Mouse (Mus musculus) spleen, postnatal 4 days (tissue): ENCODE measurements at regions not wholly inside any gene's neighbourhood (a gene's known extent, or its start where the extent isn't known, plus 50 kb on each side); places are given as distances from the start of the nearest gene placed in this dataset.
A peak's percentile ranks its signal among the peaks of the same experiment; 100 is the strongest.

Experiments
- DNase-seq, 2 experiments: peaks; one replicate each; pipeline ENCODE4 v3.0.0; 2022; ENCODE audit warnings: low spot score in 2 of 2

DNA sequence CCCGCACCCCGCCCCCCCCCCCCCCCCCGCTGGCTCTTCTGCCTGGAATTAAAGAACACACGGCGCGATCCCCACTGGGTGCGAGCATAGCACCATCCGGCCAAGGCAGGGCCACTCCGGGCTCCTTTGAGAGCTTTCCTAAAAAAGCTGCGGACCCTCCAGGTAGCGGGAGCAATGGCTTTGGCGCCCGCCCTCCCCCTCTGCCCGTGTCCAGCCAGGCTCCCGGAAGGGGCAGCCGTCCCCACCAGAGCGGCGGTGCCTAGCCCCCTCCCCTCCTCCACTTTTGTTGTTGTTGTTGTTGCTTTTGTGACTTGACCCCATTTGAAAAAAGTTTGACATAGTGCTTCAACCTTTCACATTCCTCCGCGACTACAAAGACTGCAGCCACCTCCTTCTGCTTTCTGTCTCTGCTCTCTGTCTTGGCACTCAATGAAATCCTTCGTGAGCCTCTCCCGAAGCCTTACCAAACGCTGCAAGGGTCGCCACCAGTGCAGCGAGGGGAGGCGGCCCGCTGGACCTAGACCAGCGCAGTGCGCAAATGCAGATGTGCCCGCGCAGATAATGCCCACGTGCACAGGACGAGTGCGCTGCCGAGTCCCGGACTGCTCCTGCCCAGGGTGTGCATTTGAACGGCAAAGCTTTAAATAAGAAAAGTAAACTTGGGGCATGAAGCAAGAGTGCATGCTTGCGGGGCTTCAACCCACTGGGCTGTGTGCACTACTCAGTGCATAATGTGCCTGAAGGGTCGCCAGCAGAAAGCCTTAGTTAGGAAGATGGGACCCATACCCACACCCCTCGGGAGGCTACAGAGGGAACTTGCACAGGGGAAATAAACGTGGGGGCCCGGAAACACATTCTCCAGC lies 179.0 kb upstream of the Xlr start:
- no peak for DNase-seq

DNA sequence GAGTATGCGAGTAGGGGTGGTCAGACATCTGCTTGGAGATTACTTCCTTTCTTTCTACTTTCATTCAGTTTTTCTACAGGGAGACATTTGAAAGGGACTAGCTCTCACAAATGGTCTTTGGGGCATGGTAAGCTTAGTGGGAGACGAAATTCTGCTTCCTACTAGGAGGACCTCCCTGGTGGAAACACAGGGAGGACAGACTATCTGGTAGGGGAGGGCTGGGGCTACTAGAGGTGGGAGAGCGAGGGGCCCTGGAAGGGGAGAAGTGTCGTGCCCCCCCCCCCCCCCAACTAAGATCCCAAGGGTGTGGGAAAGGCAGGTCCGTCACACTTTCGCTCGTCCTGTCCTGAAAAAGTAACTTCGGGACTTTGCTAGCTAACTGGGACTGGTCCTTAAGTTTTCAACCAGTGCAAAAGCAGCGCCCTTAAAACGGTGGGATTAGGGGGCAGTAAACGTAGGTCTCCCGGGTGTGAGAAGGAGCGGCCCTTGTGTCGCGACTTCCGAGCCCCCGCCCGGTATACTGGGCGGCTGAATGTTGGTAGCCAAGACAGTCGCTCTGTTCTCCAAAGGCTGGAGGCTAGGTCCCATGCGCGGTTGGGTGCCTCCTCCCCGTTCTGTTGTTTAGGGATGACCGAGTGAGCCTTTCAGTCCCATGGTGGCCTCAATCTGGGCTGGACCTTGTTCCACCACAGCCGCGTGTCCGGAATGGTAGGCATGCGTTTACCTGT lies 178.2 kb upstream of the Xlr start:
- no peak for DNase-seq

DNA sequence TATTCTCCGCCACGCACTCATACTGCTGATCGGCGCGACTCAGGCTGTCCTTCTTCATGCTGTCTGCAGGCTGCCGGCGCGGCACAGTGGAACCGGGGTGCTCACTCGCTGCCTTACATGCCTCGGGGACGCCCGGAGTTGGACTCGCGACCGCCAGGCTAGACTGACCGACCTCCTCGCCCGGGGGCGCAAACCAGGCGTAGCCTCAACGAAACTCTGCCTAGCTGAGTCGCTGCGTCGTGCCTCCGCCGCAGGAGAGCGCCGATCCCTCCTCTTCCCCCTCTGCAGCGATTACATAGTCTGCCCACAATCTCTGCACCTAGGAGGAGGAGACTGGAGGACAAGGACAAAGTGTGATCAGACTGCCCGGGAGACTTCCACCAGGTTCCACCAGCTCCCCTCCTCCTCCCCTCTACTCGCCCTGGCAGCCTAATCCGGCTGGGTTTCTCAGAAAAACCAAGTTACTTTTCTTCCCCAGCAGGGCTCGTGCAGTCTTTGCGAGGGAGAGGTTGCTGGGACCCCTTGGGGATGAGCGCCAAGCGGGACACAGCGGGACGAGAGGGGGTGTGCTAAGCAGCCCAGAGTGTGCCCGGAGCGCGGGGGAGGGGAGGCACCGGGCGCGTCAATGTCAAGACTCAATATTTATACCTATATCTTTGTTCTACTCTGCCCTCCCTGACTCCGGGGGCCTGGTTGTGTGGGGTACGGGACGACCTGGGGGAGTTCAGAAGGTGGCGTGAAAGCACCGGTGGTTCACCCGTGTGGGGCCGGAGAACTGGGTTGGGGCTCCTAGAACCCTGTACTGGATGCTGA lies 177.4 kb upstream of the Xlr start:
- DNase-seq = peak in 1 of 2 experiments; percentile 58
